Mouse (Mus musculus): ENCODE measurements around the gene Nosip. TPM values are rescaled to one million over a fixed set of nuclear protein-coding genes. Genes with fewer than 3 reads are reported as not detected.
"Not testable (repeated sequence)": the region's sequence is repeated elsewhere in the genome, so short reads cannot be mapped to it uniquely, and the experiment has no call there.

The Nosip gene
- total RNA-seq, 4 experiments from 2014 or later, result 24.5 to 31.0 (median 28.2) TPM

DNA sequence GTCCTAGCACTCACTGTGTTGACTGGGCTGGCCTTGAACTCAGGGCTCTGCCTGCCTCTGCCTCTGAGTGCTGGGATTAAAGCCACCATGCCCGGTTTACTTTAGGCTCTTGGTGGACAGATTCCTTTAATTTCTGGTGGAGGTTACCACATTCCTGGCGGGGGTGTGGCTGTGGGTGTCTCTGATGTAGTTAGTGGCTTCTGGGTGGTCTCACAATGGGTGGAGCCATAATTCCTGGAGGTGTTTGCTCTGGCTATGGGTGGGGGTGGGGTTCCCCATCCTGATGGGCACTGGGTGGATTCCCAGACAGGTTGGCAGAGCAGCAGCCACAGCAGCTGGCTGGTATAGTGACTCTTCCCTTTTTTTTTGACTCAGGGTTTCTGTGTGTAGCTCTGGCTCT lies 49.7 kb downstream of the Nosip start:
- no peak for DNase-seq (ENCODE audit: low spot score in 2 of 2)

DNA sequence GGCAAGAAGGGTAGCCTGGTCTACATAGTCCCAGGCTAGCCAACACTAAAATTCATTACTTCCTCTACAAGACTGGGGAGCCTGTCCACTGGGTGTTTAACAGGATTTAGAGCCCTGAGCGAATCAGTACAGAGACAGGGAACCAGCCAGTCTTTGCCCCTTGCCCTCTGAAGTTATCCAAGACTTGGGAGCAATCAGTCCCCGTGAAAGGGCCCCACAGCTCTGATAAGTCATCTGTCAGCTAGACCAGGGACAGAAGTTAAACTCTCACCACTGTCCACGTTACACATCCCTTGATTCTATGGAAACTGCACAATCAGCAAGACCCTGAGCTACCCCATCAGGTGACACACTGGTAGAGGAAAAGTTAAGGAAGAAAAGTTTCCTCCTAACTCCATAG lies 50.3 kb downstream of the Nosip start:
- no peak for DNase-seq (ENCODE audit: low spot score in 2 of 2)

DNA sequence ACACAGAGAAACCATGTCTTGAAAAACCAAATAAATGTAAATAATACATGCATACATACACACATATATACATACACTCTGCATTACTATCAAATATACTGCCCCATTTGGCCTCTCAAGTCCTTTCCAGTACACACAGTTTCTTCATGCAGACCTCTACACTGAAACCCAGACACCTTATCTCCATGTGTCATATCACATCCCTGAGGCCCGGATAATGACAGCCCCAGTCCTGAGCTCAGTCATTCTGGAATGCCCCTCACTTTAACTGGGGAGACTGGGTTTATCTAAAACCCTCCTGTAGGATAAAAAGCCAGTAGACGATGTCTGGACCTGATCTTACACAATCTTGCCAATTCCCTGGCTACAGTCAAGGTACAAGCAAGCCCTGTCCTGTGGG lies 51.2 kb downstream of the Nosip start:
- no peak for DNase-seq (ENCODE audit: low spot score in 2 of 2)

DNA sequence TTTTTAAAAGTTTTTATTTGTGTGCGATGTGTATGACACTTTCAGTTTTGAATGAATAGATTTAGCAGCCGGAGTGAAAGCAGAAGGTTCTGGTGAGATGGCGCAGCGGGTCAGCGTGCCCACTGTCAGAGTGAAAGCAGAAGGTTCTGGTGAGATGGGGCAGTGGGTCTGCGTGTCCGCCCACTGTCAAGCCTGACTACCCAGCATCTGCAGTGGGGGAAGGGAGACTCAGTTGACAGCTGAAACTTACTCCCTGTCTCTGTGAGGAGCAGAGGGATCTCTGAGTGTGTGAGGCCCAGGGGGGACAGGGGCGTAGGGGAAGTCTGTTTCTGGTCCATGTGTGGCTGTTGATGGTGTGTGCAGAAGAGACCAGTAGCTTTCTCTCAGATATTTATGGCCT lies 55.3 kb downstream of the Nosip start:
- no peak for DNase-seq (ENCODE audit: low spot score in 2 of 2)

DNA sequence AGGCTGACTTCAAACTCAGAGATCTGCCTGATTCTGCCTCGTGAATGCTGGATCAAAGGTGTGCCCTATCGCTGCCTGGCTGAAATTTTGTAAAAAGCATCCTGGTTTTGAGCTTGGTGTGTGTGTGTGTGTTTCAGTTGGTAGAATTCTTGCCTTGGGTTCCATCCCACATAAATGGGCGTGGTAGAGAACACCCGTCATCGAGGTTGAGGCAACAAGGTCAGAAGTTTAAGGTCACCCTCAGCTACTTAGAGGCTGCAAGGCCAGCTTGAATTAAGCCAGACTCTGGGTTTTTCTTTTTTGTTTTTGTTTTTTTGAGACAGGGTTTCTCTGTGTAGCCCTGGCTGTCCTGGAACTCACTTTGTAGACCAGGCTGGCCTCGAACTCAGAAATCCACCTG lies 56.1 kb downstream of the Nosip start:
- no peak for DNase-seq (ENCODE audit: low spot score in 2 of 2)

DNA sequence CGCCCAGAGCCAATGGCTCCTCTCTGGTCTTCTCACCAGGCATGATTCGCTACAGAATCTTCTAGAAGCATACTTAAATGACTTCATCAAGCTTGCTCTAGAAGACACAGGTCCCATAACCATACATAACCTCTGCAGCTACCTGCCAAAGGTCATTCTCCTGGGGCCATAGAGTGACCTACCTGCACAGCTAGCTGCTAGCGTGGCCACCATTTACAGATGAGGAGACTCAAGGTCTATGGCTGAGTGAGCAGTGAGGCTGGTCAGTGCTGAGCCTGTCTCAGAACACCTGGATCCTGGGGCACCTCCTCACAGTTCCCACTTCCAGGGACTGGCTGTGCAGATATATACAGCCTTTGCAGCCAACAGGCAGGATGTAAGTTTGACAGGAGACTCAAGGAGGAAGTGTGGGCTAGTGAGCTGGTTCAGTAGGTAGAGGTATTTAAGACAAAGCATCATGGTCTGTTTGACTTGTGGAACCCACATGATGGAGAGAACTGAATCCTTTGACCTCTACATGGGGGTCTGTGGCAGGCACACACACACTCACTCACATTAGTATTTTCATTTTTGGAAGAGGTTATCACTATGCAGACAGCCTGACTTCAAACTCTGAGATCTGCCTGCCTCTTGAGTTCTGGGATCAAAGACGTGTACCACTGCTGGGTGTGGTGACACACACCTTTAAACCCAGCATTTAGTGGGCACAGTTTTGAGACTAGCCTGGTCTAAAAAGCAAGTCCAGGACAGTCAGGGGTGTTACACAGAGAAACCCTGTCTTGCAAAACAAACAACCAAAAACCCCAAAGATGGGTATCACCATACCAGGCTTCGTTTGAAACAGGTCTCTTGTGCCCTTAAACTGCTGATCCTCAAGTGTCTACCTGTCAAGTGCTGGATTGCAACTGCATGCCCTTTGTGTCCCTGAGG lies 57.8 kb downstream of the Nosip start:
- DNase-seq (ENCODE audit: low spot score in 2 of 2), result no peak

DNA sequence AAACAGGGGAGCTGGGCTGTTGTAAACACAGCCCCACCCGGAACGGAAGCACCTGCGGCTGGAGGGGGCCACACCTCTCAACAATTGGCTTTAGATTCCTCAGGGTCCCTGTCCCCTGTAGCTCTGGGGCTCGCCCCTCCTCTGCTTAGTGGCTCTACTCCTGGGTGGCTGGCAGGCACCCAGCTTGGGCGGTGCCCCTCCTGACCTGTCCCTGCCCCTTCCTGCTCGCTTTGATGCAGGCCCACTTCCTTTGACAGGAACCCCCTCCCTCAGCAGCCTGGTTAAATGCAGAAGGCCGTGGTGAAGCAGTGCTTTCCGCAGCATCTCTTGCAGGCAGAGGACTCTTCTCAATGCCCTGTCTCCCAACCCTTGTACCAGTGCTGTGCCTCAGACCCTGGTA lies 59.2 kb downstream of the Nosip start:
- DNase-seq (ENCODE audit: low spot score in 2 of 2), result no peak

DNA sequence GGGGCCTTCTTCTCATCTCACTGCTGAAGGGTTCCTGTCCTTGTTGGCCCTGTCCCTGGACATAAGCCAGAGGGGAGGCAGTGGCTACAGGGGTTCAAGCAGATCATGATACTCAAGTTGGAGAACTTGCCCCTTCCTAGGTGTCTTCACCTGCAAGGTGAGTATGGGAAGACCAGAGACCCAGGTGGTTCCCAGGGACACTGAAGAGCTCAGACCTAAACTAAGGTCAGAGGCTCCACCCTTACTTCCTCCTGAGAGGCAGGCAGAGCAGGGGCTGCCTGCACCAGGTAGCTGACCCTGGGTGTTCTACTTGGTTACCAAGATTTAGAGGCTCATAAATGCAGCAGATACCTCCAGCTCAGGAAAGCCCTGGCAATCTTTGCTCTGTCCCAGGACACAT lies 59.7 kb downstream of the Nosip start:
- no peak for DNase-seq (ENCODE audit: low spot score in 2 of 2)

DNA sequence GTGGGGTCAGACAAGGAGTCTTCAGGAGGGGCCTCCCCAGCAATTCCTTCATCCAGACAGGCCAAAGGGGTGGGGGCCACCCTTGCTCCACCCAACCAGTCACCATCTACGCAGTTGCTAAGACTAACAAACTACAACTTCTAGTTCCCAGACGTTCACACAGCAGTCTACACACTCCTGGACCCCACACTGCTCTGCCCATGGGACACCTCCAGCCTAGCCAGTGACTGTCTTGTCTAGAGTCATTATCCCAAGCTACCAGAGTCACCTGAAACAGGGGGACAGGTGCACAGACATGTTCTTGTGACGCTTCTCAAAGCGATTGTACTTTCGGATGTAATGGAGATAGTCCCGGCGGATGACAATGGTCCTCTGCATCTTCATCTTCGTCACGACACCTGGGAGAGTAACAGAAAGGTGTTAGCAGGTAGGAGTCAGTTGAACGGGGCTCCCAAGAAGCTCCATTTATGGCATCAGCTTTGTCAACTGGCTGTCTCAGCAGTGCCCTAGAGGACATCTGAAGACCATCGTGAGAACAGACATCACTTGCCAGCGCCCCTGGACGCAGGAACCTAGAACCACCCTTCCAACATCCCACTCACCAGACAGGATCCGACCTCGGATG lies 60.4 kb downstream of the Nosip start:
- DNase-seq (ENCODE audit: low spot score in 2 of 2), result no peak

DNA sequence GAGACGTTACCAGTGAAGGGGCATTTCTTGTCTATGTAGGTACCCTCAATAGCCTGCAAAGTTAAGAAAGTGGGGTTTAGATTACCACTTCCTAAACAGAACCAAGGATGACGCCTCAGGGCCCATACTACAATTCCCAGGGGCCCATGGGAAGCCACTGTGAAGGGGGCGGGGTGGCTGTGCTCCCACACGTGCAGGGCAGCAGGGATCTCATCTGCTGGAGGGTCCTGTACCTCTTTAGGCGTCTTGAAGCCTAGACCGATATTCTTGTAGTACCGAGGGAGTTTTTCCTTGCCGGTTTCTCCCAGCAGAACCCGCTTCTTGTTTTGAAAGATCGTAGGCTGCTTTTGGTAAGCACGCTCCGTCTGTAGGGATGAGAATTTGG lies 60.9 kb downstream of the Nosip start:
- DNase-seq (ENCODE audit: low spot score in 2 of 2), result no peak

DNA sequence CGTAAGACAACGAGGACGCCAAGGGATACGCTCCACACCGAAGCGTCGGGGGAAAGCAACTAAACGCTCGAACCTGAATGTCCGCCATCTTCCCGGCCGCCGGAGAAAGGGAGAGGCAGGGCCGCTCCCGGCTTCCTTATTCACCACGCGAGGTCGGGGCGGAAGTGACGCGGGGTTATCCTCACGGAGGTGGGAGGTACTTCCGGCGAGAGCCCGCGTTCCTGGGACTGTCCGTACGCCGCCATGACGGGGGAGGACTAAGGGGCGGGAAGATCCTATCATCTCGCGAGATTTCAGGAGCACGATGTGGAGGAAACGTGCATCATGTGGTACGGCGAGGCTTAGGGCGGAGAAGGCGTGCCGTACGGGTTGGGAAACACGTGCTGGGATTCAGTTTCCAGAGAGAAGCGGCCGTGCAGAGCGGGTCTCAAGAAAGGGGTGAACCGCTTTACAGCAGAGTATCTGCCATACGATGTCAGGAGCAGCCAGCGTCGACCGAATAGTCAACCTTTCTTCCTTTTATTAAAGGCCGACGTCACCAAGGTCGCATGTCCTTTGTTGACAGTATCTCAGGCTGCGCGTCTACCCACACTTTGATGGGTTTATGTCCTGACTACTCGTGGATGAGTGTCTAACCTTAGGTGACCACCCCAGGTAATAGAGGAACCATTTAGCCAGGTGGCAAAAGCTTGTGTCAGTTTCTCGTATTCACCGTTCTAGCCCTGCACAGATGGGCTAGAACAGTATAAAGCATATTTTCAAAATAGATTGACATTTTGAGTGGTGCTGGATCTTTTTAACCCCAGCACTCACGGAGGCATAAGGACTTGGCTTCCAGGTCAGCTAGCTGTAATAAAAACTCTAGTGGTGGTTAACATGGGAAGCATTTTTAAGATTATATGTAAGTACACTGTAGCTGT lies 62.3 kb downstream of the Nosip start, which contains the start of gene Rps11:
Rps11 (minus strand) TSS at position 216 of the 920 bp plus-strand sequence.
- DNase-seq (ENCODE audit: low spot score in 2 of 2), result peak; percentile 97 to 99

DNA sequence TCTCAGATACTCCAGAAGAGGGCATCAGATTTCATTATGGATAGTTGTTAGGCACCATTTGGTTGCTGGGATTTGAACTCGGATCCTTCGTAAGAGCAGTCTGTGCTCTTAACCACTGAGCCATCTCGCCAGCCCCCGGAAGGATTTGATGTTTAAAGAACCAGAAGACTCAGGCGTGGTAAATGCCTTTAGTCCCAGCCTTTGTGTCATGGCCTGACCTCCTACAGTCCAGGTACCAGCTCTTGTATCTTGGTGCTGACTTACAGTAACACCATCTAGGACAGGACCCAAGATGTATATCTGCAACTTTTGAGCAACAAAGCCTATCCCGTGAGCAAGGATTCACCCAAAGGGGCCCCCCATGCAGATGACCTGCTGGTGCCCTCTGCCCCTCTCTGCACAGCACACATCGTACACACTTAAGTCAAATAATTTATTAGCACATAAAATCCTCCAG lies 62.9 kb downstream of the Nosip start:
- DNase-seq (ENCODE audit: low spot score in 2 of 2), result no peak

DNA sequence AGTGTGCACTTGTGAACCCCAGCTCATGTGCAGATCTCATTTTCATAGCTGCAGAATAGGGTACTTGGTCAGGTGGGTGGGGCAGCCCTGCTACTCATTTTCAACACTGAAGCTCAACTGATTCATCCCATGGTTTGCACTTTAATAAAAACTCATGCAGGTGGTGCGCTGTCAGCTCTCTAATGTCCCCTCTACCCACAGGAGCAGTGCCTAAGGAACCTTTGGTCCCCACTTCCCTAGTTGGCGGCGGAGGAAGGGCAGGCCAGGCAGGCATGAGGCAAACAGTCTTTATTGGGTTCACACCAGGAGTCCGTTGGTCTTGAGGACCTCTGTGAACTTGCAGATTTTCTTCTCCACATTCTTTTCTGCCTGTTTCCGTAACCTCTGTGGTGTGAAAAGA lies 63.4 kb downstream of the Nosip start:
- DNase-seq (ENCODE audit: low spot score in 2 of 2), result not testable (repeated sequence)

DNA sequence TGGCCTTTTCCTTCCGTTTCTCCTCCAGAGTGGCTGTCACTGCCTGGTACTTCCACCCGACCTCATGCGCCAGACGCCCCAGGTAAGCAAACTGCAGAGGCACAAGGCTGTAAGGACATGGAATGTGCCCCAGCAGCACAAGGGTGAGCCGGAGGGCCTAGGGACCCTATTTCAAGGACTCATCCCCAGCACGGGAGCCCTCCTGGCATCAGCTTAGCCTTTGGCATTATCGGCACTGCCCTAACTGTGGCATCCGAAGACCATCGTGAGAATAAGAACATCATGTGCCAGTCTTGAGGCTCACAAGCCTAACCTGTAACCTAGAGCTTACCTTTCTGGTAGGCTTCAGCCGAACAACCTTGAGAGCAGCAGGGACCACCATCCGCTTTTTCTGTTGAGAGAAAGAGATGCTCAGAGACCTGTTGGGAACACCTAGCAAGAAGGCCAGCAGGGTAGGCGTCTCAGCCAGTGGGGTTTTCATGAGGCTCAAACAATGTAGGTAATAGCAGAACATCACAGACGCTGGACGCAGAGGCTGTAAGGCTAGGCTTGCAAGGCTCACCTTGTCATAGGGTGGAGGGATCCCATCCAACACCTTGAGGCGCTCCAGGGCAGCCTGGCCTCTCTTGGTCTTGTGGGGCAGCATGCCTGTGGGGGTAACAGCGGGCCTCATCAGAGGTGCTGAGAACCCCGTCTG lies 64.1 kb downstream of the Nosip start:
- no peak for DNase-seq (ENCODE audit: low spot score in 2 of 2)

DNA sequence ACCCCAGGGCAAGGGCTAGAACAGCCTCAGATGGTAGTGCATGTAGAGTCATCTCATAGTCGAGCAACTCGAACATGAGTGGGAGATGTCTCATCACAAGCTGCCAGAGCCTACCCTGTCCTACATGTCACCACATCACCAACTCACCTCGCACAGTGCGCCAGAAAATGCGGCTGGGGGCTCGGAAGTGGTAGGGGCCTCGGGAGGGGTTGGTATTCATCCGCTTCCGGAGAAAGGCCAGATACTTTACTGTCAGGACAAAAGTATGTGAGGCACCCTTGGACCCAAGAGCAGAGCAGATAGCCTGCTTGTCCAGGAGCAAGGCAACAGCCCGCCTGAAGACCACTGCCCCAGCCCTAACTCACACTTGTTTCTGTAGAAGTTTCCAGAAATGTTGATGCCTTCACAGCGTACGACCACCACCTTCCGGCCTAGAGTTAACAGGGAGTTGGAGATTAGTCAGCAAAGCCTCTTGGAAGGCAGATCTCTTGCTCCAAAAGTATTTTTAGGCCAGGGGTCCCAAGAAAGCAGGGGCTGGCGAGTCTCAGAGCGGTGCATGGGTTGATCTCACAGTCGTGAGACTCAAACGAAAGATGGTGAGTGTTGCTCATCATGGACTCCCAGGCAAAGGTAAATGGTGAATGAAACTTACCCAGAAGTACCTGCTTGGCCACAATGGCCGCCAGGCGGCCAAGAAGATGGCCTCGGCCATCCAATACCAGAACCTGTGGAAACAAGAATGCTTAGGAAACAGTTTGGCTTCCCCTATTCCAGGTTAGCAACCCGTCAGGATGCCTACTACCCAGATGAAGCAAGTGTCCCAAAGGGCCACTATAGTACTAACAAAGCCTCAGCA lies 64.8 kb downstream of the Nosip start:
- no peak for DNase-seq (ENCODE audit: low spot score in 2 of 2)

Small RNAs within 50 kb of the gene (microRNA-seq; reads per million reads assigned to microRNA genes)
- gene Mir150, result 802 reads per million, percentile 77 among the genes with 10 or more reads in this experiment
- 5.0 reads per million for gene Mir5121
- not detected for gene Mir7054

Other genes starting within 250 kb of the Nosip start
- gene Nup62, start 246.3 kb upstream of the Nosip start, total RNA-seq (2022), result 10 to 100 TPM; 18.8 to 25.8 (median 22.7) TPM
- 1 to 10 TPM; 1.8 to 4.4 (median 2.6) TPM for gene Il4i1, start 246.0 kb upstream of the Nosip start, total RNA-seq (2022)
- gene Atf5, start 245.8 kb upstream of the Nosip start, total RNA-seq (2022), result 10 to 100 TPM; 71.2 to 97.1 (median 77.4) TPM
- gene Akt1s1, start 213.4 kb upstream of the Nosip start, total RNA-seq (2022), result 100 to 1,000 TPM; 139 to 158 (median 141) TPM
- 10 to 100 TPM; 58.9 to 71.3 (median 63.3) TPM for gene Tbc1d17, start 213.3 kb upstream of the Nosip start, total RNA-seq (2022)
- 10 to 100 TPM; 21.2 to 23.9 (median 22.4) TPM for gene Pnkp, start 205.3 kb upstream of the Nosip start, total RNA-seq (2022)
- gene Ptov1, start 192.6 kb upstream of the Nosip start, total RNA-seq (2022), result 100 to 1,000 TPM; 146 to 178 (median 160) TPM
- 10 to 100 TPM; 64.0 to 79.1 (median 71.0) TPM for gene Med25, start 169.7 kb upstream of the Nosip start, total RNA-seq (2022)
- gene Fuz, start 166.3 kb upstream of the Nosip start, total RNA-seq (2022), result 10 to 100 TPM; 17.4 to 27.1 (median 18.7) TPM
- gene Ap2a1, start 132.9 kb upstream of the Nosip start, total RNA-seq (2022), result 10 to 100 TPM; 63.5 to 67.9 (median 65.5) TPM
- gene Tsks, start 119.2 kb upstream of the Nosip start, total RNA-seq (2022), result not detected
- gene Cpt1c, start 87.6 kb upstream of the Nosip start, total RNA-seq (2022), result 1 to 10 TPM in 1 of 4 experiments, under 1 TPM in 3; 0.61 to 1.3 (median 0.71) TPM
- 100 to 1,000 TPM; 144 to 162 (median 152) TPM for gene Prmt1, start 75.9 kb upstream of the Nosip start, total RNA-seq (2022)
- gene Irf3, start 64.8 kb upstream of the Nosip start, total RNA-seq (2022), result 10 to 100 TPM; 13.5 to 22.2 (median 17.9) TPM
- gene Bcl2l12, start 63.7 kb upstream of the Nosip start, total RNA-seq (2022), result 10 to 100 TPM in 1 of 4 experiments, 1 to 10 TPM in 3; 8.2 to 13.0 (median 9.4) TPM
- gene Scaf1, start 46.1 kb upstream of the Nosip start, total RNA-seq (2022), result 10 to 100 TPM; 43.2 to 50.7 (median 48.4) TPM
- gene Rras, start 44.5 kb upstream of the Nosip start, total RNA-seq (2022), result 10 to 100 TPM; 20.1 to 25.7 (median 21.3) TPM
- 10 to 100 TPM; 15.3 to 17.5 (median 15.9) TPM for gene Prr12, start 9.5 kb upstream of the Nosip start, total RNA-seq (2022)
- gene Prrg2, start 248 bp downstream of the Nosip start, total RNA-seq (2022), result 10 to 100 TPM in 2 of 4 experiments, 1 to 10 TPM in 2; 7.2 to 13.3 (median 10.6) TPM
- gene Rcn3, start 29.8 kb downstream of the Nosip start, total RNA-seq (2022), result 10 to 100 TPM in 1 of 4 experiments, 1 to 10 TPM in 3; 4.1 to 10.2 (median 7.5) TPM
- 10 to 100 TPM; 23.8 to 37.0 (median 30.0) TPM for gene Fcgrt, start 41.4 kb downstream of the Nosip start, total RNA-seq (2022)
- 100 to 1,000 TPM; 471 to 554 (median 519) TPM for gene Rps11, start 62.0 kb downstream of the Nosip start, total RNA-seq (2022)
- gene Rpl13a, start 66.3 kb downstream of the Nosip start, total RNA-seq (2022), result 100 to 1,000 TPM; 647 to 843 (median 690) TPM
- gene Gm45713, start 73.8 kb downstream of the Nosip start, total RNA-seq (2022), result not detected
- 1 to 10 TPM in 3 of 4 experiments, under 1 TPM in 1; 0.94 to 2.7 (median 2.3) TPM for gene Flt3l, start 74.0 kb downstream of the Nosip start, total RNA-seq (2022)
- gene Pih1d1, start 91.9 kb downstream of the Nosip start, total RNA-seq (2022), result 10 to 100 TPM; 34.6 to 42.1 (median 38.3) TPM
- gene Aldh16a1, start 92.2 kb downstream of the Nosip start, total RNA-seq (2022), result 10 to 100 TPM; 10.4 to 16.9 (median 13.7) TPM
- gene Slc17a7, start 101.5 kb downstream of the Nosip start, total RNA-seq (2022), result under 1 TPM; 0.21 to 0.39 (median 0.31) TPM
- gene Gfy, start 117.1 kb downstream of the Nosip start, total RNA-seq (2022), result not detected
- not detected for gene Pth2, start 118.6 kb downstream of the Nosip start, total RNA-seq (2022)
- under 1 TPM in 1 of 4 experiments, not detected in 3; 0.25 TPM for gene Ccdc155, start 142.5 kb downstream of the Nosip start, total RNA-seq (2022)
- gene Dkkl1, start 149.7 kb downstream of the Nosip start, total RNA-seq (2022), result not detected
- 1 to 10 TPM in 3 of 4 experiments, under 1 TPM in 1; 0.77 to 3.1 (median 1.7) TPM for gene Tead2, start 153.3 kb downstream of the Nosip start, total RNA-seq (2022)
- gene Cd37, start 176.7 kb downstream of the Nosip start, total RNA-seq (2022), result 1 to 10 TPM in 3 of 4 experiments, under 1 TPM in 1; 0.15 to 2.0 (median 1.2) TPM
- gene Slc6a16, start 178.7 kb downstream of the Nosip start, total RNA-seq (2022), result not detected
- gene Slc6a21, start 215.1 kb downstream of the Nosip start, total RNA-seq (2022), result not detected

All from gastrocnemius, adult 8-10 months (tissue).